Mouse (Mus musculus): Measurements from ENCODE around the gene Kcnd3.

GRCm38 (mm10) chr3:105451627-105452555 lies at the start of gene Kcnd3:
- TF ChIP-seq TAL1 (IDR thresholded peaks at IDR 0.05; ENCODE audit: low read length) (no peak), GATA1 (IDR thresholded peaks at IDR 0.05; ENCODE audit: low read length) (no peak)

All from erythroblast, embryonic 14.5 days (primary cell).